Mouse (Mus musculus) stomach, postnatal 0 days (tissue): ENCODE data around the gene Nxpe4. TPM values are rescaled to one million over a fixed set of nuclear protein-coding genes. Genes with fewer than 3 reads are reported as not detected.

Source experiments
- ATAC-seq: fragments of 200-750 bp; cut with Nextera tagmentation; 2 replicates; pipeline ENCODE4 v1.8.0; 2017; ENCODE audit not compliant: low FRiP score, low TSS enrichment
- DNase-seq: peaks from one replicate; pipeline ENCODE4 v3.0.0-alpha.2; 2016; ENCODE audit warnings: low spot score
- H3K27ac ChIP-seq: fragments of 300-500 bp; sonication (generic); replicated peaks from 2 replicates; pipeline ENCODE4 v1.5.1; 2014; ENCODE audit warnings: mild to moderate bottlenecking, control low read depth
- H3K27me3 ChIP-seq: fragments of 300-500 bp; sonication (generic); 2 replicates; pipeline ENCODE4 v1.6.1; 2014; ENCODE audit warnings: low read length; ENCODE audit not compliant: control insufficient read depth, insufficient read depth
- H3K36me3 ChIP-seq: fragments of 300-500 bp; sonication (generic); 2 replicates; pipeline ENCODE4 v1.6.1; 2014; ENCODE audit warnings: low read length, mixed read lengths; ENCODE audit not compliant: control insufficient read depth, insufficient read depth
- H3K4me1 ChIP-seq: fragments of 300-500 bp; sonication (generic); replicated peaks from 2 replicates; pipeline ENCODE4 v1.6.1; 2014; ENCODE audit warnings: antibody characterized with exemption; ENCODE audit not compliant: control insufficient read depth, insufficient read depth
- H3K4me2 ChIP-seq: fragments of 300-500 bp; sonication (generic); replicated peaks from 2 replicates; pipeline ENCODE4 v1.6.1; 2014; ENCODE audit warnings: low read depth, mild to moderate bottlenecking, control low read depth, moderate library complexity
- H3K4me3 ChIP-seq: fragments of 300-500 bp; sonication (generic); 2 replicates; pipeline ENCODE4 v1.5.1; 2014; ENCODE audit warnings: low read depth, low read length, control low read depth
- H3K9ac ChIP-seq: fragments of 300-500 bp; sonication (generic); 2 replicates; pipeline ENCODE4 v1.6.1; 2014; ENCODE audit warnings: mild to moderate bottlenecking, low read length, control low read depth, mixed read lengths
- H3K9me3 ChIP-seq: fragments of 300-500 bp; sonication (generic); 2 replicates; pipeline ENCODE4 v1.6.1; 2016; ENCODE audit warnings: low read length; ENCODE audit not compliant: control insufficient read depth
- CTCF ChIP-seq: IDR thresholded peaks from 2 replicates; pipeline ENCODE4 v1.5.1; 2016; ENCODE audit warnings: antibody characterized with exemption, low read depth, mild to moderate bottlenecking, moderate library complexity
- EP300 ChIP-seq: optimal IDR thresholded peaks from 2 replicates; pipeline ENCODE3; 2016; ENCODE audit warnings: antibody characterized with exemption
- WGBS: fragments of 180-500 bp; shearing (Covaris S2); extraction: QIAGEN DNeasy Blood & Tissue Kit; methylation state at CpG from one replicate; pipeline ENCODE4 v1.1.7; 2014; 5-methylcytosine and 5-hydroxymethylcytosine counted together
- polyA plus RNA-seq: library from polyadenylated mRNA; unstranded; fragments of >200 nt; fragmentation: Nextera tagmentation; extraction: Ambion mirVana; gene quantifications from 2 replicates; pipeline ENCODE4 v1.2.1, GENCODE M21; 2015

The Nxpe4 gene
- polyA plus RNA-seq, 1 experiment from 2014 or later = 3.6 TPM

- 67% methylated on average over 1 of the region's 1 CpGs for WGBS
- Histone ChIP-seq H3K27ac (no peak overlapping the region), H3K4me1 (no peaks in the 10 kb centered on the region), H3K36me3 (no peaks in the 10 kb centered on the region), H3K4me3 (no peak overlapping the region), H3K4me2 (no peak overlapping the region), H3K27me3 (no peaks in the 10 kb centered on the region), H3K9me3 (no peaks in the 10 kb centered on the region), H3K9ac (no peak overlapping the region)
- TF ChIP-seq CTCF = no peak
- TF ChIP-seq EP300 = no peak
- DNase-seq = no peak
- no peak for ATAC-seq
Measured at GRCm38 (mm10) chr9:48315825-48316224, 154.0 kb downstream of the Nxpe4 start.

GRCm38 (mm10) chr9:48326338-48326737, 164.5 kb downstream of the Nxpe4 start:
- H3K27ac ChIP-seq = no peak overlapping the region
- no peak overlapping the region for H3K4me2 ChIP-seq
- 91% methylated on average over 9 of the region's 9 CpGs for WGBS
- H3K36me3 ChIP-seq = no peaks in the 10 kb centered on the region
- H3K27me3 ChIP-seq = no peaks in the 10 kb centered on the region
- no peak overlapping the region for H3K9ac ChIP-seq
- no peak for ATAC-seq
- no peak for DNase-seq
- H3K4me1 ChIP-seq = no peaks in the 10 kb centered on the region
- H3K4me3 ChIP-seq = no peak overlapping the region
- TF ChIP-seq EP300 (no peak), CTCF (no peak)
- H3K9me3 ChIP-seq = no peaks in the 10 kb centered on the region

- no peak overlapping the region for H3K4me2 ChIP-seq
- TF ChIP-seq EP300 = no peak
- no peak for TF ChIP-seq CTCF
- no peak overlapping the region for H3K4me3 ChIP-seq
- H3K4me1 ChIP-seq = no peaks in the 10 kb centered on the region
- H3K27me3 ChIP-seq = no peaks in the 10 kb centered on the region
- no peaks in the 10 kb centered on the region for H3K9me3 ChIP-seq
- no peak for ATAC-seq
- no peak overlapping the region for H3K27ac ChIP-seq
- 79% methylated on average over 7 of the region's 7 CpGs for WGBS
- DNase-seq = no peak
- no peaks in the 10 kb centered on the region for H3K36me3 ChIP-seq
- no peak overlapping the region for H3K9ac ChIP-seq
Measured at GRCm38 (mm10) chr9:48329597-48329996, 167.8 kb downstream of the Nxpe4 start.

GRCm38 (mm10) chr9:48338783-48339455, 177.1 kb downstream of the Nxpe4 start:
- DNase-seq = no peak
- Histone ChIP-seq H3K36me3 (no peaks in the 10 kb centered on the region), H3K4me2 (no peak overlapping the region), H3K9me3 (no peaks in the 10 kb centered on the region), H3K27me3 (no peaks in the 10 kb centered on the region), H3K9ac (no peak overlapping the region), H3K4me3 (no peak overlapping the region), H3K4me1 (no peaks in the 10 kb centered on the region), H3K27ac (no peak overlapping the region)
- WGBS = 50% methylated on average over 4 of the region's 4 CpGs
- no peak for TF ChIP-seq EP300
- no peak for TF ChIP-seq CTCF
- no peak for ATAC-seq

- no peak overlapping the region for H3K4me2 ChIP-seq
Measured at GRCm38 (mm10) chr9:48339563-48339962, 177.7 kb downstream of the Nxpe4 start.

GRCm38 (mm10) chr9:48340708-48341380, 179.0 kb downstream of the Nxpe4 start:
- 66% methylated on average over 10 of the region's 10 CpGs for WGBS
- Histone ChIP-seq H3K4me2 (no peak overlapping the region), H3K9ac (no peak overlapping the region), H3K4me3 (no peak overlapping the region), H3K36me3 (no peaks in the 10 kb centered on the region), H3K4me1 (no peaks in the 10 kb centered on the region), H3K9me3 (no peaks in the 10 kb centered on the region), H3K27me3 (no peaks in the 10 kb centered on the region), H3K27ac (no peak overlapping the region)
- TF ChIP-seq CTCF (no peak), EP300 (no peak)
- DNase-seq (no peak), ATAC-seq (no peak)

More at GRCm38 (mm10) chr9:48339563-48339962, 177.7 kb downstream of the Nxpe4 start:
- Histone ChIP-seq H3K27me3 (no peaks in the 10 kb centered on the region), H3K4me1 (no peaks in the 10 kb centered on the region), H3K4me3 (no peak overlapping the region), H3K9ac (no peak overlapping the region), H3K27ac (no peak overlapping the region), H3K9me3 (no peaks in the 10 kb centered on the region), H3K36me3 (no peaks in the 10 kb centered on the region)
- ATAC-seq = no peak
- 51% methylated on average over 5 of the region's 5 CpGs for WGBS
- TF ChIP-seq EP300 (no peak), CTCF (no peak)
- DNase-seq = no peak
